Mouse (Mus musculus): ENCODE measurements around the gene Irf3. TPM values are rescaled to one million over a fixed set of nuclear protein-coding genes. Genes with fewer than 3 reads are reported as not detected.

Gene Irf3
- polyA plus RNA-seq, 1 experiment = 165 TPM

DNA sequence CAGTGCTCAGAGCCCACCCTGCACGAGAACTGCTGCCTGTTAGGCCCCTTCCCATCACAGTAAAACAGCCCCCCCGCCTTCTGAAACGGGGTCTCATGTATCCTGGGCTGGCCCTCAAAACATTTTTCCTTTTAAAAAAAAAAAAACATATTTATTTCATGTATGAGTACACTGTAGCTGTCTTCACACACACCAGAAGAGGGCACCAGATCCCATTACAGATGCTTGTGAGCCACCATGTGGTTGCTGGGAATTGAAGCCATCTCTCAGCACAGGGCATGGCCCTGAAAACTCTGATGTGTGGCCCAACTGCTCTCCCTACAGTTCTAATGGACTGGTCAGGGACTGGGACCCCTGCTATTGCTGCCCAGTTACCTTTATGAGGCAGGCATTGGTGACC lies 19.1 kb upstream of the Irf3 start:
- H3K4me3 ChIP-seq (replicated peaks; ENCODE audit: control insufficient read depth, low read depth, low read length) = no peak overlapping the region
- no peak for TF ChIP-seq POLR2A (IDR thresholded peaks at IDR 0.05; ENCODE audit: borderline replicate concordance, control insufficient read depth, low read depth, low read length)
- TF ChIP-seq CTCF (IDR thresholded peaks at IDR 0.05; ENCODE audit: control insufficient read depth, insufficient read depth, low read length) = no peak
- WGBS = 83% methylated on average over 3 of the region's 3 CpGs
- no peak overlapping the region for H3K27ac ChIP-seq (ENCODE audit: control insufficient read depth, insufficient read depth, low read depth, low read length, poor library complexity)
- H3K4me1 ChIP-seq (ENCODE audit: control insufficient read depth, insufficient read depth, low read length) = no peaks in the 10 kb centered on the region

DNA sequence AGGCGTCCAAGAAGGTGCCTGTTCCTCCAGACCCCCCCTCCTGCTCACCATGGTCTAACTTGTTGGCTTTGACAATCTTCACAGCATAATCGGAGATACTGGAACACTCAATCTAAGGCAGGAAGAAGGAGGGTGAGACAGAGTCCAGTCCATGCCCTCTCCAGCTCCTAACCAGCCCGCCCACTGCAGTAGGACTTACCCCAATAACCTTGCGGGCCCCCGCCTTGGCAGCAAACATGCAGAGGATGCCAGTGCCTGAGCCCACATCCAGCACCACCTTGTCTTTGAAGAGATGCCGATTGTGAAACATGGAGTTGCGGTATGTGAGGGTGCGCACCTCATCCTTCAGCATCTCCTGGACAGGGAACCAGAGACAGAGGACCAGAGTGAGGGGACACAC lies 15.9 kb upstream of the Irf3 start:
- TF ChIP-seq POLR2A (IDR thresholded peaks at IDR 0.05; ENCODE audit: borderline replicate concordance, control insufficient read depth, low read depth, low read length) = no peak
- no peak for TF ChIP-seq CTCF (IDR thresholded peaks at IDR 0.05; ENCODE audit: control insufficient read depth, insufficient read depth, low read length)
- Histone ChIP-seq H3K4me3 (replicated peaks; ENCODE audit: control insufficient read depth, low read depth, low read length) (no peak overlapping the region), H3K27ac (ENCODE audit: control insufficient read depth, insufficient read depth, low read depth, low read length, poor library complexity) (no peak overlapping the region), H3K4me1 (ENCODE audit: control insufficient read depth, insufficient read depth, low read length) (no peaks in the 10 kb centered on the region)
- 87% methylated on average over 8 of the region's 8 CpGs for WGBS

- 21% methylated on average over 6 of the region's 6 CpGs for WGBS
Measured at GRCm38 (mm10) chr7:44983085-44983484, 14.4 kb upstream of the Irf3 start.

GRCm38 (mm10) chr7:44983944-44984832 lies 13.3 kb upstream of the Irf3 start:
- WGBS = 79% methylated on average over 7 of the region's 7 CpGs
- H3K4me1 ChIP-seq (ENCODE audit: control insufficient read depth, insufficient read depth, low read length) = peaks cover 1% of the 10 kb centered on the region; the same call in 1 of the 2 replicates
- no peak overlapping the region for H3K27ac ChIP-seq (ENCODE audit: control insufficient read depth, insufficient read depth, low read depth, low read length, poor library complexity)
- TF ChIP-seq POLR2A (IDR thresholded peaks at IDR 0.05; ENCODE audit: borderline replicate concordance, control insufficient read depth, low read depth, low read length) (no peak), CTCF (IDR thresholded peaks at IDR 0.05; ENCODE audit: control insufficient read depth, insufficient read depth, low read length) (no peak)
- no peak overlapping the region for H3K4me3 ChIP-seq (replicated peaks; ENCODE audit: control insufficient read depth, low read depth, low read length)

More at GRCm38 (mm10) chr7:44983085-44983484, 14.4 kb upstream of the Irf3 start:
- H3K4me3 ChIP-seq (replicated peaks; ENCODE audit: control insufficient read depth, low read depth, low read length) = no peak overlapping the region
- peaks cover 1% of the 10 kb centered on the region; the same call in 1 of the 2 replicates for H3K4me1 ChIP-seq (ENCODE audit: control insufficient read depth, insufficient read depth, low read length)
- TF ChIP-seq CTCF (IDR thresholded peaks at IDR 0.05; ENCODE audit: control insufficient read depth, insufficient read depth, low read length) (peak; percentile 99), POLR2A (IDR thresholded peaks at IDR 0.05; ENCODE audit: borderline replicate concordance, control insufficient read depth, low read depth, low read length) (no peak)
- no peak overlapping the region for H3K27ac ChIP-seq (ENCODE audit: control insufficient read depth, insufficient read depth, low read depth, low read length, poor library complexity)

- Histone ChIP-seq H3K4me3 (replicated peaks; ENCODE audit: control insufficient read depth, low read depth, low read length) (no peak overlapping the region), H3K27ac (ENCODE audit: control insufficient read depth, insufficient read depth, low read depth, low read length, poor library complexity) (no peak overlapping the region), H3K4me1 (ENCODE audit: control insufficient read depth, insufficient read depth, low read length) (peaks cover 1% of the 10 kb centered on the region; the same call in 1 of the 2 replicates)
- WGBS = 60% methylated on average over 3 of the region's 3 CpGs
- TF ChIP-seq CTCF (IDR thresholded peaks at IDR 0.05; ENCODE audit: control insufficient read depth, insufficient read depth, low read length) (no peak), POLR2A (IDR thresholded peaks at IDR 0.05; ENCODE audit: borderline replicate concordance, control insufficient read depth, low read depth, low read length) (no peak)
Measured at GRCm38 (mm10) chr7:44984833-44985164, 12.6 kb upstream of the Irf3 start.

DNA sequence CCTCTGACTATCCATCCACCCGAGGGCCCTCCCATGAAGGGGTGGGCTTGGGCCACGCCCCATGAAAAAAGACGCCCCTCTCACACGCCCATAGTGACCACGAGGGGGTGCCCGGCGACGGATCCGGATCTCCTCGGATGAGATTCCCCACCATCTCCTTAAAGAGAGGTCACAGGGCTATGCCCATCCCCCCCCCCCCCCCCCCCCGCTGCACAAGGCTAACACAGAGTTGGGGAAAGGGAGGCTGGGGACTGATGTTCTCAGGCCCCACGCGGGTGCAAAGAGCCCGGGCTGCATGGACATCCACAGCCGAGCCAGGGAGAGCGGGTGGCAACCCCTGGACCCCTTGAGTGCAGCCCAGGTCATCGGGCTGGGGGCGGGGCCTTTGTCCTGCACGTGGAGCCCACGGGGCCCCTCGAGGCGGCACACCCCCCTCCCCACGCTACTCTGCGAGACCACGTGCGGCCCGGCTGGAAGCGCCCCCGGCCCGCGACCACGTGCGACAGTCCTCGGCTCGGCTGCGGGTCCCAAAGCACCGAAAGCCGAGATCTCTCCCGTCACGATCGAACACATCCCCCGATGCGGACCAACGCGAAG lies 11.8 kb upstream of the Irf3 start:
- peaks cover 1% of the 10 kb centered on the region; the same call in 1 of the 2 replicates for H3K4me1 ChIP-seq (ENCODE audit: control insufficient read depth, insufficient read depth, low read length)
- WGBS = 1% methylated on average over 44 of the region's 45 CpGs
- H3K4me3 ChIP-seq (replicated peaks; ENCODE audit: control insufficient read depth, low read depth, low read length) = peak overlapping the region; percentile 95
- H3K27ac ChIP-seq (ENCODE audit: control insufficient read depth, insufficient read depth, low read depth, low read length, poor library complexity) = peak overlapping the region; percentile 82
- TF ChIP-seq POLR2A (IDR thresholded peaks at IDR 0.05; ENCODE audit: borderline replicate concordance, control insufficient read depth, low read depth, low read length) = 0 out of 2 replicates have a peak, but pooled peaks have one; percentile 46
- TF ChIP-seq CTCF (IDR thresholded peaks at IDR 0.05; ENCODE audit: control insufficient read depth, insufficient read depth, low read length) = no peak; the same call in 1 of the 2 replicates

DNA sequence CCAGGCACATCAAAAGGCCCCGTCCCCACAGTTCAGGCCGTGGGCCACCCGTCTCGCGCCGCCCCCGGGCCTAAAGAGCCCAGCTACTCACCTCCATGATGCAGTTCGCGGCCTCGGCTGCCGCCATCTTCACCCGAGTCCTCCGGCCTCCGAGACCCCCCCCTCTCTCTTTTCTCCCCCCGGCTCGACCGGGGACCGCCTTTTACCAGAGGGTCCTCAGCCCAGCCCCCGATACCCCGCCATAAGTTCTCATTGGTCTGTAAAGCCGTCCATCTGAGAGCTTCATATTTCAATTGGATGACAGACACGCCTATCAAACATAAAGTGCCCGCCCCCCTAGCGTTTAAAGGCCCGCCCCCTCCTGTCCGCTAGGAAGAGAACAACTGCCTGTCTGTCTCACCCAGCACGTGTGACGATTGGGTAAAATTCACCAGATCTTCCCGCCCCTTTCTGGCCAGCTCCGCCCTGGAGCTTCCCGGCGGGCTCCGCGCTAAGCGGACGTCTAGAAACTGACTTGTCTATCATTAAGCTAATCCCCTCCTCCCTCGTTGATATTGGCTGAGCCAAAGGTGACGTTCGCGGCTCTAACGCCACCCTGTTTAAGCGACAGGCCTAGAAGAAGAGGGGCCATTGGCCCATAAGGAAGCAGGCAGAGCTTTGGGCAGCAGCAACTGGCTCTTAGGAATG lies 11.1 kb upstream of the Irf3 start, which contains the start of gene Prmt1:
Gene Prmt1, minus strand, starts transcription at position 377 of the 687 bp plus-strand sequence.
- Histone ChIP-seq H3K27ac (ENCODE audit: control insufficient read depth, insufficient read depth, low read depth, low read length, poor library complexity) (peak within 1 kb of the TSS; percentile 82), H3K4me3 (replicated peaks; ENCODE audit: control insufficient read depth, low read depth, low read length) (peak within 1 kb of the TSS; percentile 95), H3K4me1 (ENCODE audit: control insufficient read depth, insufficient read depth, low read length) (peaks cover 1% of the 10 kb centered on the region; the same call in 1 of the 2 replicates)
- WGBS = under 1% methylated on average over 42 of the region's 42 CpGs
- no peak for TF ChIP-seq CTCF (IDR thresholded peaks at IDR 0.05; ENCODE audit: control insufficient read depth, insufficient read depth, low read length)
- no peak; the same call in 1 of the 2 replicates for TF ChIP-seq POLR2A (IDR thresholded peaks at IDR 0.05; ENCODE audit: borderline replicate concordance, control insufficient read depth, low read depth, low read length)

Data from bone marrow, adult 2 months (tissue).